Mouse (Mus musculus) embryonic fibroblast, embryonic 13.5 days (primary cell): Measurements from ENCODE around the gene Tmem136.

ENCODE experiments used
- CTCF ChIP-seq: IDR thresholded peaks from 2 replicates; pipeline ENCODE4 v1.5.1; 2011; ENCODE audit warnings: mild to moderate bottlenecking, control low read depth, low read length, moderate library complexity, borderline replicate concordance; ENCODE audit not compliant: insufficient read depth
- POLR2A ChIP-seq: IDR thresholded peaks from 2 replicates; pipeline ENCODE4 v1.6.1; 2011; ENCODE audit warnings: low read depth, mild to moderate bottlenecking, control low read depth, low read length, moderate library complexity

- TF ChIP-seq CTCF (no peak), POLR2A (no peak)
Measured at GRCm38 (mm10) chr9:43106426-43107186, 9.8 kb downstream of the Tmem136 start.
